Mouse (Mus musculus): ENCODE measurements around the gene Ugt1a6b.
A peak's percentile ranks its signal among the peaks of the same experiment; 100 is the strongest.

Ugt1a6b gene

DNA sequence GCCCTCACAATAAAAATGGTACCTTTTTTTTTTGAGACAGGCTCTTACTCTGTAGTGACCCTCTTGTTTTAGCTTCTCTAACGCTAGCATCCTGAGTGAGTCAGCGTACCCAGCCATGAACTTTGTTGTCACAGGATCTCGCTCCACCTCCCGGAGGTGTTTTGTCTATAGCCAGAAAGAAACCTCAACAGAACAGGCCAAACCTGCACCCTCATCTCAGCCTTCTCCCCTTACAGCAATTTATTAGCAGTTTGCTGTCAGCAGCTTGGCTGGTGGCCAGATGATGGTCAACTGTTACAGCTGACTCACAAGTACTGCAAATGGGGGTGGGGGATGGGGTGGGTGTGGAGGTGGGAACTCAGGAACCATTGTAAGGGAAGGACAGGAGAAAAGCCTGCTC is 159.2 kb downstream of the Ugt1a6b start:
- peak; percentile 99 for DNase-seq (ENCODE audit: low read depth)

DNA sequence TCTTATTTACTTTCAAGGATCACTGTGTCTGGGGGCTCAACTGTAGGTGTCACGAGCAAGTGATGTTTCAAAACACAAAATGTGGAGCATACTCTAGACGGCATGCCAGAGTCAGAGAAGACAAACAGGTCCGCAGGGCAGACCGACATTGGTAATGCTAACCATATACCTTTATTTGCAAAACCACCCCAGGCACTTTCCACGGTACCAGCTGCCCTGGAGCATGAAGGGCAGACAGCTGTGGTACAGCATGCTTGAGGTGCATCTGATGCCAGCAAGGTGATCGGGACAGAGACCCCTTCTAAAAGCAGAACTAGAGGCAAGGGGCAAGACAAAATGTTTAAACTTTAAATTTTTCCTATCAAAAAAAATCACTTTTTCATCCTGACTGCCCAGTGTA is 159.9 kb downstream of the Ugt1a6b start:
- DNase-seq (ENCODE audit: low read depth): no peak

DNA sequence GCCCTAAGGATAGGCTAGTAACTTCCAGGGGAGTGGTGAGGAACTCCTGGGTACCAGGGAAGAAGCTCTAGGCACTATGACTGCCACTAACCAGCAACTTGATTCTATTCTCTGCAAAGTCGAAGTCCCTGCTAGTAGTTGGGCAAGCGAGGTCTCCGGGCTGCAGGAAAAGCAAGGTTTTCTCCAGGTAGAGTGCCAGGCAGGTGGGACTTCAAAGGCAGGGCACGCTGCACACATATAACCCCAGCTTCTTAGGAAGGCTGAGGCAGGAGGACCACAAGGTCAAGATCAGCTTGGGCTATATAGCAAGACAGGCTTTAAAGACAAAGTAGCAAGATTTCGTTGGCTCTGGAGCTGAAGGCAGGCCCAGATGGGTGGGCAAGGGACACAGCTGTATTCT is 160.7 kb downstream of the Ugt1a6b start:
- no peak for DNase-seq (ENCODE audit: low read depth)

DNA sequence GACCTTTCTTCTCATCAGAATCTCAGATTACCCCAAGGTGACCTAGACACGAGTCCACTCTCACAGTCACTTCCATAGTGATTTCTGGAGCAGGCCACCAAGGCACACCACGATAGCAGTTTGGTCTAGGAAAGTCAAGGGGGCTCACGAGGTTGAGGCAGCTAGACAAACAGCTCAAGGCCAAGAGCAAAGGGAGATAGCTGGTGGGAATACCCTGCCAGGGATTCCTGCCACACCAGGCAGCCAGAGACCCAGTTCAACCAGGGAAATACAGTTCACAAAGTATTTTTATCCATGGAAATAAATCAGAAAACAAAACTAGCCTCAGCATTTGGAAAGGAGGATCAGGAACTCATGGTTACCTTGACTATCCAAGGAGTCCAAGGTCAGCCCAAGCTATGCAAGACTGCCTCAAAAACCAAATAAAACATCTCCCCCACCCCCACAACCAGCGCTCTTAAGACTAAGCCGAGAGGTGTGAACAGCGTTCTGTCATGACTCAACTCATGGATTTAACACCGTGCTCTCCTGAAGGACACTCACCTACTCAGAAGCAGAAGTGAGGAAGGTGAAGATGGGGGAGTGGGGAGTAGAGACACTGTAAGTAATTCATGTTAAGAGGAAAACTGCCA is 161.3 kb downstream of the Ugt1a6b start:
- DNase-seq (ENCODE audit: low read depth): no peak

DNA sequence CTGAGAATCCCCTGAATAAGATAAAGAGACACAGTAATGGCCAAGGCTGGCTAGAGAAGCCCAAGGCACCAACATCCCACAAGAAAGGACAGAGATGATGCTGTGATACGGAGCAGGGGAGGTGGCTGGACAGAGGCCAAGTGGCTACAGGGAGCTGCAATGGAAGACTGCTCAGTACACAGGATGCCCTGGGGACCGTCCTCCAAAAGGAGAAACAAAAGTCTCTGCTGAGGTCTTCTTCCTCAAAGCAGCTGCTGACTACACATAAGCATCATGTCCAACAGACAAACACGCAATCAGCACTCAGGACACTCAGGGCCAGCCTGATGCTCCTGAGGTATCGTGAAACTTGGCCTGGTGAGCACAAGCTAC is 161.8 kb downstream of the Ugt1a6b start:
- DNase-seq (ENCODE audit: low read depth): no peak

DNA sequence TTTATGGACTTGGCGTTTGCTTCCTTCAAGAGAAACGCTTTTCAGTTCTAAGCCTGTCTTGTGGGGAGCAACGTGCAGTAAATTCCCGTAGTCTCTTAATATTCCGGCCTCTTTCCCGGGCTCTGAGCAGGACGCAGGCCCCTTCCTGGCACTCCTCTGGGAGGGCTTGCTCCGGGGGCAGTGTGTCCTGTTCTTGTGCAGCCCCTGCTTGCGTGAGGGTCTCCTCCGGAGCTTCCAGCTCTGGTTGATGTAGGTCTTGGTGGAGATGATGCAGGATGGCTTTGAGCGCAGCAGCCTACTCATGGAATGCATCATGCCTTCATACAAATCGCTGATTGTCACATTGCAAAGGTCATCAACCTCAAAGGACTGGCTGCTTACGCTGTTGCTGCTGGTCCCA is 163.1 kb downstream of the Ugt1a6b start:
- DNase-seq (ENCODE audit: low read depth): no peak

DNA sequence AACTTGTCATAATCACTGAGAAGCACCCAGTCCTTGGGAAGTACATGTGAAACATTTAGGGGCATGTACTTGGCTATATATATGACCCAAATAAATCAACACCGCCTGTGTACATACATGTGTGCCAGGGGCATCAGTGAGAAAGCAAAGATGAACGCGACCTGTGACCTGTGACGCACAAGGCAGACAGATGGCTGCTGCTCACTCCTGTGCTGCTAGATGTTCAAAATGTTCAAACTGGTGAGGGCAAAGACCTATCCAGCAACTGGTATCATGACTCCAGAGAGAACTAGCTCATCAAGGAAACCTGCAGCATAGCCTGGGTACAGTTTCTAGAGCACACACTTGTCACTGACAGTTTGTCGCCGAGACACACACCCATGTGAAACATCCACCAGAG is 164.4 kb downstream of the Ugt1a6b start:
- no peak for DNase-seq (ENCODE audit: low read depth)

DNA sequence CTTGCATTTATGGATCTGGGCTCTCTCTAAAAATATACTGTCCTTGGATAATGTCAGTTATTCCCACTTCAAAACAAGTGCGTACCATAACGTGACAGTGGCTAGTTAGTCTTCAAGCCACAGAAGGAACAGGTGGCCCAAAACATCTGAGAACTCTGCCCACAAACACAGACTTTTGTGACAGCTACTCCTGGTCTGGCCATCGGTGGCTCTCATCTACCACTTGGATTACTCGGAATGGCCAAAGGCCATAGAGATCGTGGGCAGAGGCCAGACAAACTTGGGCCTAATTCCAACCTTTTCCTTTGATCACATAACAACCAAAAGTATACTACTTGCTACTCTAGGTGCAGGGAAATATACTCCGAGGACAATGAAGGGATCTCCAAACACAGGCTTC is 165.0 kb downstream of the Ugt1a6b start:
- DNase-seq (ENCODE audit: low read depth): no peak
